Mouse (Mus musculus): ENCODE results near the gene Clec12a.

The Clec12a gene

GRCm38 (mm10) chr6:129380454-129380853 is 38.0 kb downstream of the Clec12a start:
- no peak for DNase-seq

GRCm38 (mm10) chr6:129381736-129382135 is 39.2 kb downstream of the Clec12a start:
- no peak for DNase-seq

GRCm38 (mm10) chr6:129383466-129383865 is 41.0 kb downstream of the Clec12a start:
- DNase-seq: no peak

GRCm38 (mm10) chr6:129385000-129385399 is 42.5 kb downstream of the Clec12a start:
- no peak for DNase-seq

- DNase-seq: no peak
Measured at GRCm38 (mm10) chr6:129385774-129386173, 43.3 kb downstream of the Clec12a start, which contains the start of gene Clec12b. Gene Clec12b (minus strand): TSS chr6:129385874.

- DNase-seq: no peak
Measured at GRCm38 (mm10) chr6:129393087-129393720, 50.7 kb downstream of the Clec12a start.

GRCm38 (mm10) chr6:129393732-129394131 is 51.2 kb downstream of the Clec12a start:
- no peak for DNase-seq

GRCm38 (mm10) chr6:129396997-129397396 is 54.5 kb downstream of the Clec12a start, which contains the start of gene Clec1b:
Gene Clec1b (plus strand): TSS chr6:129397297.
- no peak for DNase-seq

GRCm38 (mm10) chr6:129399945-129400344 is 57.5 kb downstream of the Clec12a start:
- DNase-seq: peak in 1 of 2 experiments; percentile 4

- no peak for DNase-seq
Measured at GRCm38 (mm10) chr6:129402404-129402803, 59.9 kb downstream of the Clec12a start.

GRCm38 (mm10) chr6:129403391-129403790 is 60.9 kb downstream of the Clec12a start:
- no peak for DNase-seq

- DNase-seq: no peak
Measured at GRCm38 (mm10) chr6:129405999-129406398, 63.5 kb downstream of the Clec12a start.

GRCm38 (mm10) chr6:129407324-129407723 is 64.8 kb downstream of the Clec12a start:
- no peak for DNase-seq

- no peak for DNase-seq
Measured at GRCm38 (mm10) chr6:129408562-129408961, 66.1 kb downstream of the Clec12a start, which contains the start of gene Clec9a. Gene Clec9a (plus strand): TSS chr6:129408862.

- no peak for DNase-seq
Measured at GRCm38 (mm10) chr6:129414177-129414576, 71.7 kb downstream of the Clec12a start.

Data from cerebellum, adult 18-20 months (tissue).